Mouse (Mus musculus) small intestine, adult 2 months (tissue): ENCODE measurements around the gene Rps9. TPM values are rescaled to one million over a fixed set of nuclear protein-coding genes. Genes with fewer than 3 reads are reported as not detected.
"Not testable (repeated sequence)": the region's sequence is repeated elsewhere in the genome, so short reads cannot be mapped to it uniquely, and the experiment has no call there.

Source experiments
- H3K27ac ChIP-seq: fragments of 200-500 bp; 2 replicates; pipeline ENCODE4 v1.5.1; 2012; ENCODE audit warnings: low read depth, low read length, control low read depth, inconsistent platforms; ENCODE audit not compliant: insufficient read depth
- H3K27me3 ChIP-seq: fragments of 200-500 bp; 2 replicates; pipeline ENCODE4 v1.6.1; 2012; ENCODE audit warnings: mild to moderate bottlenecking, moderate library complexity, low read length, inconsistent platforms; ENCODE audit not compliant: control insufficient read depth, insufficient read depth
- H3K36me3 ChIP-seq: fragments of 200-500 bp; 2 replicates; pipeline ENCODE4 v1.6.1; 2012; ENCODE audit warnings: mild to moderate bottlenecking, low read length, control low read depth, inconsistent platforms; ENCODE audit not compliant: control insufficient read depth, insufficient read depth
- H3K4me1 ChIP-seq: fragments of 200-500 bp; 2 replicates; pipeline ENCODE4 v1.6.1; 2012; ENCODE audit warnings: low read length, inconsistent platforms, mixed read lengths; ENCODE audit not compliant: control insufficient read depth, insufficient read depth, insufficient read length
- H3K4me3 ChIP-seq: fragments of 200-500 bp; 2 replicates; pipeline ENCODE4 v1.5.1; 2012; ENCODE audit warnings: low read depth, mild to moderate bottlenecking, control low read depth, inconsistent platforms, low read length, moderate library complexity
- CTCF ChIP-seq: fragments of 200-500 bp; IDR thresholded peaks from 2 replicates; pipeline ENCODE4 v1.5.1; 2012; ENCODE audit warnings: low read depth, mild to moderate bottlenecking, control low read depth, inconsistent platforms, low read length, moderate library complexity, mixed read lengths; ENCODE audit not compliant: insufficient replicate concordance, insufficient read length; ENCODE audit errors: extremely low read depth
- POLR2A ChIP-seq: fragments of 200-500 bp; IDR thresholded peaks from 2 replicates; pipeline ENCODE4 v1.6.1; 2012; ENCODE audit warnings: low read depth, mild to moderate bottlenecking, control low read depth, inconsistent platforms, low read length, moderate library complexity
- WGBS: fragments of 180-500 bp; shearing (Covaris S2); methylation state at CpG from one replicate; pipeline ENCODE4 v1.1.7; 2018; 5-methylcytosine and 5-hydroxymethylcytosine counted together
- polyA plus RNA-seq: library from polyadenylated mRNA; depleted of rRNA; stranded (reverse); fragments of >200 nt; gene quantifications from 2 replicates; pipeline ENCODE4 v1.2.3, GENCODE M21; 2012

Rps9 gene
- polyA plus RNA-seq, 1 experiment = 1,397 TPM

- Histone ChIP-seq H3K4me3 (no peak overlapping the region), H3K4me1 (peaks cover 7% of the 10 kb centered on the region; the same call in 1 of the 2 replicates), H3K27ac (no peak overlapping the region), H3K27me3 (no peaks in the 10 kb centered on the region), H3K36me3 (peaks cover 26% of the 10 kb centered on the region)
- TF ChIP-seq CTCF (no peak), POLR2A (no peak)
- WGBS = 59% methylated on average over 7 of the region's 7 CpGs
Observed at GRCm38 (mm10) chr7:3707568-3708413, 4.0 kb downstream of the Rps9 start.

- peaks cover 26% of the 10 kb centered on the region for H3K36me3 ChIP-seq
- WGBS = 36% methylated on average over 5 of the region's 5 CpGs
- not testable (repeated sequence) for H3K27ac ChIP-seq, H3K4me1 ChIP-seq, H3K4me3 ChIP-seq, H3K27me3 ChIP-seq
Observed at GRCm38 (mm10) chr7:3708447-3708980, 4.7 kb downstream of the Rps9 start.

GRCm38 (mm10) chr7:3709000-3709399 is 5.2 kb downstream of the Rps9 start:
- Histone ChIP-seq H3K4me3 (no peak overlapping the region), H3K36me3 (peaks cover 26% of the 10 kb centered on the region), H3K27ac (no peak overlapping the region), H3K4me1 (peaks cover 7% of the 10 kb centered on the region; the same call in 1 of the 2 replicates), H3K27me3 (no peaks in the 10 kb centered on the region)
- WGBS = 62% methylated on average over 1 of the region's 1 CpGs
- TF ChIP-seq POLR2A (no peak), CTCF (no peak)

- WGBS = 21% methylated on average over 5 of the region's 5 CpGs
- no peak for TF ChIP-seq POLR2A
- TF ChIP-seq CTCF = no peak
- Histone ChIP-seq H3K4me3 (no peak overlapping the region), H3K4me1 (no peaks in the 10 kb centered on the region), H3K27ac (no peak overlapping the region), H3K27me3 (no peaks in the 10 kb centered on the region), H3K36me3 (peaks cover 7% of the 10 kb centered on the region)
Observed at GRCm38 (mm10) chr7:3712264-3712942, 8.6 kb downstream of the Rps9 start.

- Histone ChIP-seq H3K27ac (no peak overlapping the region), H3K4me3 (no peak overlapping the region), H3K36me3 (no peaks in the 10 kb centered on the region), H3K4me1 (no peaks in the 10 kb centered on the region), H3K27me3 (no peaks in the 10 kb centered on the region)
- TF ChIP-seq POLR2A (no peak), CTCF (no peak)
- 28% methylated on average over 1 of the region's 1 CpGs for WGBS
Observed at GRCm38 (mm10) chr7:3715249-3715648, 11.5 kb downstream of the Rps9 start.

- not testable (repeated sequence) for H3K4me1 ChIP-seq, H3K4me3 ChIP-seq, H3K27ac ChIP-seq, H3K27me3 ChIP-seq, H3K36me3 ChIP-seq
- 50% methylated on average over 1 of the region's 3 CpGs for WGBS
Observed at GRCm38 (mm10) chr7:3720268-3720667, 16.5 kb downstream of the Rps9 start, which contains the start of gene Pirb. Pirb (minus strand) TSS chr7:3720391.

GRCm38 (mm10) chr7:3725459-3725858 is 21.7 kb downstream of the Rps9 start:
- not testable (repeated sequence) for H3K4me3 ChIP-seq, H3K27ac ChIP-seq, H3K27me3 ChIP-seq, H3K36me3 ChIP-seq, H3K4me1 ChIP-seq

GRCm38 (mm10) chr7:3732675-3733074 is 28.9 kb downstream of the Rps9 start:
- not testable (repeated sequence) for H3K27ac ChIP-seq, H3K4me1 ChIP-seq, H3K4me3 ChIP-seq, H3K27me3 ChIP-seq, H3K36me3 ChIP-seq
- no CpG with 5 or more reads among the region's 1 CpGs for WGBS
